Mouse (Mus musculus) heart, embryonic 13.5 days (tissue): ENCODE results near the gene Fntb. TPM values are rescaled to one million over a fixed set of nuclear protein-coding genes. Genes with fewer than 3 reads are reported as not detected.

Experiments used
- ATAC-seq: fragments of 200-750 bp; cut with Nextera tagmentation; 2 replicates; pipeline ENCODE4 v1.8.0; 2017; ENCODE audit warnings: moderate TSS enrichment; ENCODE audit not compliant: insufficient number of reproducible peaks, low FRiP score, low TSS enrichment; ENCODE audit errors: extremely low read depth
- H3K27ac ChIP-seq: fragments of 300-500 bp; sonication (generic); replicated peaks from 2 replicates; pipeline ENCODE4 v1.5.1; 2015; ENCODE audit warnings: moderate library complexity, mild to moderate bottlenecking, inconsistent platforms
- H3K27me3 ChIP-seq: fragments of 300-500 bp; sonication (generic); replicated peaks from 2 replicates; pipeline ENCODE4 v1.6.1; 2015; ENCODE audit warnings: mild to moderate bottlenecking, inconsistent platforms
- H3K36me3 ChIP-seq: fragments of 300-500 bp; sonication (generic); 2 replicates; pipeline ENCODE4 v1.6.1; 2015; ENCODE audit warnings: mild to moderate bottlenecking, inconsistent platforms
- H3K4me1 ChIP-seq: fragments of 300-500 bp; sonication (generic); 2 replicates; pipeline ENCODE4 v1.6.1; 2015; ENCODE audit warnings: inconsistent platforms
- H3K4me2 ChIP-seq: fragments of 300-500 bp; sonication (generic); 2 replicates; pipeline ENCODE4 v1.6.1; 2015; ENCODE audit warnings: inconsistent platforms, mild to moderate bottlenecking, moderate library complexity
- H3K4me3 ChIP-seq: fragments of 300-500 bp; sonication (generic); 2 replicates; pipeline ENCODE4 v1.5.1; 2015; ENCODE audit warnings: moderate library complexity, mild to moderate bottlenecking, inconsistent platforms
- H3K9ac ChIP-seq: fragments of 300-500 bp; sonication (generic); 2 replicates; pipeline ENCODE4 v1.6.1; 2015; ENCODE audit warnings: inconsistent platforms, mild to moderate bottlenecking, moderate library complexity
- H3K9me3 ChIP-seq: fragments of 300-500 bp; sonication (generic); 2 replicates; pipeline ENCODE4 v1.6.1; 2016; ENCODE audit warnings: inconsistent platforms
- WGBS: fragments of 180-500 bp; shearing (Covaris S2); methylation state at CpG from one replicate; pipeline ENCODE4 v1.1.7; 2015; ENCODE audit warnings: mixed read lengths; 5-methylcytosine and 5-hydroxymethylcytosine counted together
- polyA plus RNA-seq: library from polyadenylated mRNA; unstranded; fragments of >200 nt; fragmentation: Nextera tagmentation; extraction: Ambion mirVana; gene quantifications from 2 replicates; pipeline ENCODE4 v1.2.1, GENCODE M21; 2015

Fntb gene
- polyA plus RNA-seq, 1 experiment from 2014 or later = 25.9 TPM

GRCm38 (mm10) chr12:76818120-76818519 lies 52.7 kb downstream of the Fntb start:
- no peak for ATAC-seq

GRCm38 (mm10) chr12:76818908-76819307 lies 53.5 kb downstream of the Fntb start:
- ATAC-seq = no peak

More at GRCm38 (mm10) chr12:76818120-76818519, 52.7 kb downstream of the Fntb start:
- WGBS = 63% methylated on average over 4 of the region's 4 CpGs
- H3K4me2 ChIP-seq = no peak overlapping the region
- H3K27ac ChIP-seq = no peak overlapping the region
- peaks cover 48% of the 10 kb centered on the region for H3K27me3 ChIP-seq
- H3K36me3 ChIP-seq = no peaks in the 10 kb centered on the region
- H3K9ac ChIP-seq = no peak overlapping the region
- H3K9me3 ChIP-seq = no peaks in the 10 kb centered on the region
- peaks cover 18% of the 10 kb centered on the region for H3K4me1 ChIP-seq
- no peak overlapping the region for H3K4me3 ChIP-seq

GRCm38 (mm10) chr12:76819816-76820215 lies 54.4 kb downstream of the Fntb start:
- ATAC-seq = no peak
- Histone ChIP-seq H3K27ac (no peak overlapping the region), H3K27me3 (peaks cover 65% of the 10 kb centered on the region)

More at GRCm38 (mm10) chr12:76818908-76819307, 53.5 kb downstream of the Fntb start:
- no peak overlapping the region for H3K4me2 ChIP-seq
- H3K4me1 ChIP-seq = peaks cover 18% of the 10 kb centered on the region
- no peak overlapping the region for H3K4me3 ChIP-seq
- no peaks in the 10 kb centered on the region for H3K36me3 ChIP-seq
- no peak overlapping the region for H3K9ac ChIP-seq
- WGBS = 81% methylated on average over 9 of the region's 9 CpGs
- H3K27ac ChIP-seq = no peak overlapping the region
- no peaks in the 10 kb centered on the region for H3K9me3 ChIP-seq
- H3K27me3 ChIP-seq = peaks cover 56% of the 10 kb centered on the region

GRCm38 (mm10) chr12:76820615-76821014 lies 55.2 kb downstream of the Fntb start:
- Histone ChIP-seq H3K4me3 (no peak overlapping the region), H3K4me2 (0 out of 2 replicates have a peak overlapping the region, but pooled peaks have one; percentile 98), H3K36me3 (no peaks in the 10 kb centered on the region), H3K9ac (no peak overlapping the region), H3K27me3 (peaks cover 72% of the 10 kb centered on the region), H3K9me3 (no peaks in the 10 kb centered on the region), H3K4me1 (peaks cover 22% of the 10 kb centered on the region), H3K27ac (no peak overlapping the region)
- ATAC-seq = no peak
- WGBS = 49% methylated on average over 4 of the region's 4 CpGs

More at GRCm38 (mm10) chr12:76819816-76820215, 54.4 kb downstream of the Fntb start:
- H3K4me3 ChIP-seq = no peak overlapping the region
- 74% methylated on average over 6 of the region's 6 CpGs for WGBS
- H3K36me3 ChIP-seq = no peaks in the 10 kb centered on the region
- no peak overlapping the region for H3K4me2 ChIP-seq
- H3K9me3 ChIP-seq = no peaks in the 10 kb centered on the region
- peaks cover 22% of the 10 kb centered on the region for H3K4me1 ChIP-seq
- no peak overlapping the region for H3K9ac ChIP-seq

- Histone ChIP-seq H3K4me2 (peak overlapping the region; percentile 98), H3K4me1 (peaks cover 21% of the 10 kb centered on the region), H3K4me3 (peak overlapping the region; percentile 76), H3K27me3 (peaks cover 68% of the 10 kb centered on the region), H3K36me3 (no peaks in the 10 kb centered on the region), H3K9ac (peak overlapping the region; percentile 90), H3K9me3 (no peaks in the 10 kb centered on the region), H3K27ac (no peak overlapping the region)
- WGBS = under 1% methylated on average over 49 of the region's 66 CpGs
- ATAC-seq = 0 out of 2 replicates have a peak, but pooled peaks have one; percentile 14
These were observed 56.7 kb downstream of the Fntb start for GRCm38 (mm10) chr12:76822002-76822650.

GRCm38 (mm10) chr12:76822651-76823041 lies 57.3 kb downstream of the Fntb start, which contains the start of gene Rab15:
Gene Rab15 (minus strand): TSS chr12:76822908.
- ATAC-seq = no peak
- H3K9me3 ChIP-seq = no peaks in the 10 kb centered on the region
- WGBS = 3% methylated on average over 16 of the region's 17 CpGs

GRCm38 (mm10) chr12:76825283-76825682 lies 59.9 kb downstream of the Fntb start:
- H3K4me3 ChIP-seq = no peak overlapping the region
- H3K9me3 ChIP-seq = no peaks in the 10 kb centered on the region
- no peak overlapping the region for H3K4me2 ChIP-seq
- H3K4me1 ChIP-seq = peaks cover 14% of the 10 kb centered on the region
- no peaks in the 10 kb centered on the region for H3K36me3 ChIP-seq
- H3K27me3 ChIP-seq = peaks cover 50% of the 10 kb centered on the region
- 40% methylated on average over 4 of the region's 4 CpGs for WGBS
- no peak for ATAC-seq
- H3K9ac ChIP-seq = no peak overlapping the region
- no peak overlapping the region for H3K27ac ChIP-seq

More at GRCm38 (mm10) chr12:76822651-76823041, 57.3 kb downstream of the Fntb start, which contains the start of gene Rab15:
- peaks cover 68% of the 10 kb centered on the region for H3K27me3 ChIP-seq
- no peaks in the 10 kb centered on the region for H3K36me3 ChIP-seq
- peak within 1 kb of the TSS; percentile 98 for H3K4me2 ChIP-seq
- H3K4me3 ChIP-seq = peak within 1 kb of the TSS; percentile 76
- H3K27ac ChIP-seq = no peak within 1 kb of the TSS
- H3K4me1 ChIP-seq = peaks cover 16% of the 10 kb centered on the region
- peak within 1 kb of the TSS; percentile 90 for H3K9ac ChIP-seq

GRCm38 (mm10) chr12:76832704-76833103 lies 67.3 kb downstream of the Fntb start:
- Histone ChIP-seq H3K4me1 (peaks cover 3% of the 10 kb centered on the region; the same call in 1 of the 2 replicates), H3K36me3 (no peaks in the 10 kb centered on the region)
- 6% methylated on average over 3 of the region's 3 CpGs for WGBS

GRCm38 (mm10) chr12:76837101-76837843 lies 71.9 kb downstream of the Fntb start:
- 1% methylated on average over 43 of the region's 43 CpGs for WGBS
- Histone ChIP-seq H3K27me3 (peaks cover 11% of the 10 kb centered on the region; the same call in 1 of the 2 replicates), H3K36me3 (no peaks in the 10 kb centered on the region), H3K4me3 (peak overlapping the region; percentile 85), H3K9me3 (no peaks in the 10 kb centered on the region), H3K4me1 (peaks cover 13% of the 10 kb centered on the region), H3K4me2 (peak overlapping the region; percentile 84), H3K9ac (peak overlapping the region; percentile 91), H3K27ac (peak overlapping the region; percentile 72)
- peak; percentile 97 for ATAC-seq

More at GRCm38 (mm10) chr12:76832704-76833103, 67.3 kb downstream of the Fntb start:
- no peaks in the 10 kb centered on the region for H3K9me3 ChIP-seq
- peaks cover 11% of the 10 kb centered on the region; the same call in 1 of the 2 replicates for H3K27me3 ChIP-seq
- no peak overlapping the region for H3K4me2 ChIP-seq
- no peak for ATAC-seq
- H3K9ac ChIP-seq = no peak overlapping the region
- H3K27ac ChIP-seq = no peak overlapping the region
- H3K4me3 ChIP-seq = no peak overlapping the region

GRCm38 (mm10) chr12:76837844-76838650 lies 72.7 kb downstream of the Fntb start:
- 10% methylated on average over 21 of the region's 21 CpGs for WGBS
- Histone ChIP-seq H3K4me3 (peak overlapping the region; percentile 85), H3K27me3 (peaks cover 11% of the 10 kb centered on the region; the same call in 1 of the 2 replicates), H3K4me1 (peaks cover 13% of the 10 kb centered on the region), H3K9me3 (no peaks in the 10 kb centered on the region), H3K9ac (peak overlapping the region; percentile 91), H3K36me3 (peaks cover 5% of the 10 kb centered on the region), H3K4me2 (peak overlapping the region; percentile 84), H3K27ac (peak overlapping the region; percentile 72; the same call in 1 of the 2 replicates)
- ATAC-seq = no peak
